Mouse (Mus musculus): ENCODE measurements around the gene Usp12. TPM values are rescaled to one million over a fixed set of nuclear protein-coding genes. Genes with fewer than 3 reads are reported as not detected.

Gene Usp12
- polyA plus RNA-seq, 1 experiment from 2014 or later, result 14.0 TPM

GRCm38 (mm10) chr5:146815394-146815793 is 20.6 kb upstream of the Usp12 start:
- Histone ChIP-seq H3K27me3 (replicated peaks; ENCODE audit: control insufficient read depth, insufficient read depth, low read length) (no peaks in the 10 kb centered on the region), H3K27ac (replicated peaks; ENCODE audit: low read depth, low read length) (no peak overlapping the region), H3K9me3 (ENCODE audit: control insufficient read depth, low read length) (no peaks in the 10 kb centered on the region), H3K9ac (ENCODE audit: low read depth, low read length) (no peak overlapping the region), H3K36me3 (ENCODE audit: control insufficient read depth, insufficient read depth, low read length) (no peaks in the 10 kb centered on the region), H3K4me2 (ENCODE audit: low read depth, low read length) (no peak overlapping the region), H3K4me3 (ENCODE audit: low read depth, low read length) (no peak overlapping the region), H3K4me1 (ENCODE audit: control insufficient read depth, insufficient read depth, low read length) (no peaks in the 10 kb centered on the region)
- no peak for ATAC-seq (ENCODE audit: low read depth)
- DNase-seq (ENCODE audit: low spot score), result no peak
- WGBS, result 76% methylated on average over 4 of the region's 4 CpGs

GRCm38 (mm10) chr5:146813421-146813820 is 18.6 kb upstream of the Usp12 start:
- H3K9ac ChIP-seq (ENCODE audit: low read depth, low read length), result no peak overlapping the region
- ATAC-seq (ENCODE audit: low read depth), result no peak
- no peak overlapping the region for H3K27ac ChIP-seq (replicated peaks; ENCODE audit: low read depth, low read length)
- H3K9me3 ChIP-seq (ENCODE audit: control insufficient read depth, low read length), result no peaks in the 10 kb centered on the region
- no peaks in the 10 kb centered on the region for H3K36me3 ChIP-seq (ENCODE audit: control insufficient read depth, insufficient read depth, low read length)
- no peaks in the 10 kb centered on the region for H3K27me3 ChIP-seq (replicated peaks; ENCODE audit: control insufficient read depth, insufficient read depth, low read length)
- no peak overlapping the region for H3K4me3 ChIP-seq (ENCODE audit: low read depth, low read length)
- no peak for DNase-seq (ENCODE audit: low spot score)
- no peak overlapping the region for H3K4me2 ChIP-seq (ENCODE audit: low read depth, low read length)
- 90% methylated on average over 4 of the region's 4 CpGs for WGBS
- no peaks in the 10 kb centered on the region for H3K4me1 ChIP-seq (ENCODE audit: control insufficient read depth, insufficient read depth, low read length)

- H3K4me1 ChIP-seq (ENCODE audit: control insufficient read depth, insufficient read depth, low read length), result no peaks in the 10 kb centered on the region
- 86% methylated on average over 5 of the region's 5 CpGs for WGBS
- H3K4me3 ChIP-seq (ENCODE audit: low read depth, low read length), result no peak overlapping the region
These were observed 18.1 kb upstream of the Usp12 start for GRCm38 (mm10) chr5:146812866-146813265.

GRCm38 (mm10) chr5:146809951-146810350 is 15.1 kb upstream of the Usp12 start:
- no peaks in the 10 kb centered on the region for H3K36me3 ChIP-seq (ENCODE audit: control insufficient read depth, insufficient read depth, low read length)
- no peak overlapping the region for H3K9ac ChIP-seq (ENCODE audit: low read depth, low read length)
- WGBS, result 73% methylated on average over 5 of the region's 5 CpGs
- DNase-seq (ENCODE audit: low spot score), result no peak
- H3K27me3 ChIP-seq (replicated peaks; ENCODE audit: control insufficient read depth, insufficient read depth, low read length), result no peaks in the 10 kb centered on the region
- 0 out of 2 replicates have a peak, but pooled peaks cover 3% of the 10 kb centered on the region for H3K4me1 ChIP-seq (ENCODE audit: control insufficient read depth, insufficient read depth, low read length)
- no peaks in the 10 kb centered on the region for H3K9me3 ChIP-seq (ENCODE audit: control insufficient read depth, low read length)
- no peak overlapping the region for H3K4me2 ChIP-seq (ENCODE audit: low read depth, low read length)
- no peak overlapping the region for H3K4me3 ChIP-seq (ENCODE audit: low read depth, low read length)
- no peak overlapping the region for H3K27ac ChIP-seq (replicated peaks; ENCODE audit: low read depth, low read length)
- ATAC-seq (ENCODE audit: low read depth), result no peak

More at GRCm38 (mm10) chr5:146812866-146813265, 18.1 kb upstream of the Usp12 start:
- H3K9ac ChIP-seq (ENCODE audit: low read depth, low read length), result no peak overlapping the region
- ATAC-seq (ENCODE audit: low read depth) (no peak), DNase-seq (ENCODE audit: low spot score) (no peak)
- no peaks in the 10 kb centered on the region for H3K27me3 ChIP-seq (replicated peaks; ENCODE audit: control insufficient read depth, insufficient read depth, low read length)
- no peaks in the 10 kb centered on the region for H3K36me3 ChIP-seq (ENCODE audit: control insufficient read depth, insufficient read depth, low read length)
- no peak overlapping the region for H3K27ac ChIP-seq (replicated peaks; ENCODE audit: low read depth, low read length)
- no peak overlapping the region for H3K4me2 ChIP-seq (ENCODE audit: low read depth, low read length)
- H3K9me3 ChIP-seq (ENCODE audit: control insufficient read depth, low read length), result no peaks in the 10 kb centered on the region

- H3K27me3 ChIP-seq (replicated peaks; ENCODE audit: control insufficient read depth, insufficient read depth, low read length), result no peaks in the 10 kb centered on the region
- H3K4me2 ChIP-seq (ENCODE audit: low read depth, low read length), result no peak overlapping the region
- 0 out of 2 replicates have a peak, but pooled peaks cover 3% of the 10 kb centered on the region for H3K4me1 ChIP-seq (ENCODE audit: control insufficient read depth, insufficient read depth, low read length)
- no peaks in the 10 kb centered on the region for H3K36me3 ChIP-seq (ENCODE audit: control insufficient read depth, insufficient read depth, low read length)
- 59% methylated on average over 8 of the region's 8 CpGs for WGBS
- H3K27ac ChIP-seq (replicated peaks; ENCODE audit: low read depth, low read length), result peak overlapping the region; percentile 28; the same call in 1 of the 2 replicates
- no peak overlapping the region for H3K9ac ChIP-seq (ENCODE audit: low read depth, low read length)
- H3K4me3 ChIP-seq (ENCODE audit: low read depth, low read length), result no peak overlapping the region
- peaks cover 12% of the 10 kb centered on the region; the same call in 1 of the 2 replicates for H3K9me3 ChIP-seq (ENCODE audit: control insufficient read depth, low read length)
- DNase-seq (ENCODE audit: low spot score), result no peak
- ATAC-seq (ENCODE audit: low read depth), result no peak
These were observed 11.2 kb upstream of the Usp12 start for GRCm38 (mm10) chr5:146806004-146806430.

GRCm38 (mm10) chr5:146798031-146798430 is 3.2 kb upstream of the Usp12 start:
- WGBS, result 52% methylated on average over 9 of the region's 9 CpGs

GRCm38 (mm10) chr5:146795728-146796127 is 922 bp upstream of the Usp12 start:
- Histone ChIP-seq H3K27me3 (replicated peaks; ENCODE audit: control insufficient read depth, insufficient read depth, low read length) (no peaks in the 10 kb centered on the region), H3K9me3 (ENCODE audit: control insufficient read depth, low read length) (no peaks in the 10 kb centered on the region), H3K4me1 (ENCODE audit: control insufficient read depth, insufficient read depth, low read length) (peaks cover 24% of the 10 kb centered on the region), H3K27ac (replicated peaks; ENCODE audit: low read depth, low read length) (no peak overlapping the region), H3K9ac (ENCODE audit: low read depth, low read length) (no peak overlapping the region), H3K4me3 (ENCODE audit: low read depth, low read length) (no peak overlapping the region), H3K4me2 (ENCODE audit: low read depth, low read length) (no peak overlapping the region), H3K36me3 (ENCODE audit: control insufficient read depth, insufficient read depth, low read length) (no peaks in the 10 kb centered on the region)
- DNase-seq (ENCODE audit: low spot score), result no peak
- WGBS, result 73% methylated on average over 13 of the region's 13 CpGs
- ATAC-seq (ENCODE audit: low read depth), result no peak

More at GRCm38 (mm10) chr5:146798031-146798430, 3.2 kb upstream of the Usp12 start:
- no peak overlapping the region for H3K4me3 ChIP-seq (ENCODE audit: low read depth, low read length)
- H3K27me3 ChIP-seq (replicated peaks; ENCODE audit: control insufficient read depth, insufficient read depth, low read length), result no peaks in the 10 kb centered on the region
- H3K4me1 ChIP-seq (ENCODE audit: control insufficient read depth, insufficient read depth, low read length), result peaks cover 7% of the 10 kb centered on the region
- no peak overlapping the region for H3K27ac ChIP-seq (replicated peaks; ENCODE audit: low read depth, low read length)
- no peak for DNase-seq (ENCODE audit: low spot score)
- no peak overlapping the region for H3K4me2 ChIP-seq (ENCODE audit: low read depth, low read length)
- no peak for ATAC-seq (ENCODE audit: low read depth)
- H3K9me3 ChIP-seq (ENCODE audit: control insufficient read depth, low read length), result peaks cover 12% of the 10 kb centered on the region; the same call in 1 of the 2 replicates
- no peaks in the 10 kb centered on the region for H3K36me3 ChIP-seq (ENCODE audit: control insufficient read depth, insufficient read depth, low read length)
- no peak overlapping the region for H3K9ac ChIP-seq (ENCODE audit: low read depth, low read length)

GRCm38 (mm10) chr5:146794084-146794852 is 538 bp downstream of the Usp12 start:
- peak overlapping the region; percentile 87 for H3K27ac ChIP-seq (replicated peaks; ENCODE audit: low read depth, low read length)
- H3K4me2 ChIP-seq (ENCODE audit: low read depth, low read length), result peak overlapping the region; percentile 88
- peaks cover 26% of the 10 kb centered on the region for H3K4me1 ChIP-seq (ENCODE audit: control insufficient read depth, insufficient read depth, low read length)
- WGBS, result 1% methylated on average over 44 of the region's 83 CpGs
- H3K9me3 ChIP-seq (ENCODE audit: control insufficient read depth, low read length), result no peaks in the 10 kb centered on the region
- peak; percentile 49 for DNase-seq (ENCODE audit: low spot score)
- H3K36me3 ChIP-seq (ENCODE audit: control insufficient read depth, insufficient read depth, low read length), result no peaks in the 10 kb centered on the region
- peak; percentile 45 for ATAC-seq (ENCODE audit: low read depth)
- H3K9ac ChIP-seq (ENCODE audit: low read depth, low read length), result peak overlapping the region; percentile 90
- no peaks in the 10 kb centered on the region for H3K27me3 ChIP-seq (replicated peaks; ENCODE audit: control insufficient read depth, insufficient read depth, low read length)
- peak overlapping the region; percentile 98 for H3K4me3 ChIP-seq (ENCODE audit: low read depth, low read length)
